Mouse (Mus musculus): ENCODE results near the gene Olfr920. TPM values are rescaled to one million over a fixed set of nuclear protein-coding genes. Genes with fewer than 3 reads are reported as not detected.

Gene Olfr920
- polyA plus RNA-seq, 1 experiment from 2014 or later = not detected

DNA sequence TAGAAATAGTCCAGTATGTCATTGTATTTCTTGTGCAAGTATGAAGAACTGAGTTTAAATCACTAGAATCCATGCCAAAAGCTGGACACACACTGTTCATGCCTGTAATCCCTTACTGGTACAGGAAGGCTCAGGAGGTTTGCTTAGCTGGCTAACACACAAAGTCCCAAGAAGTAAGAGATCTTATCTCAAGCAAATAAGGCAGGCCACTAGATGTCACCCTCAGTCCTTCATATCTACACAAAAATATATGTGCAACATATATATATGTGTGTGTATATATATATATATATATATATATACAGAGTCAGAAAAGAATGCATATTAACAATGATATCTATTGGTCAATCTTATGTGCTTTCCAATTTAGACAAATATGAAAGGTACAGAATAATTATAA, 53.6 kb downstream of the Olfr920 start:
- no peak overlapping the region for H3K4me3 ChIP-seq (ENCODE audit: low read depth, low read length)
- H3K27ac ChIP-seq (ENCODE audit: low read length) = no peak overlapping the region
- no peak for ATAC-seq
- no peaks in the 10 kb centered on the region for H3K9me3 ChIP-seq (replicated peaks; ENCODE audit: control insufficient read depth, low read length, poor library complexity, severe bottlenecking)
- no peak overlapping the region for H3K9ac ChIP-seq (ENCODE audit: low read depth, low read length)
- no peaks in the 10 kb centered on the region for H3K4me1 ChIP-seq (ENCODE audit: control insufficient read depth, insufficient read depth, low read length)
- H3K4me2 ChIP-seq (ENCODE audit: low read length) = no peak overlapping the region
- H3K36me3 ChIP-seq (ENCODE audit: control insufficient read depth, insufficient read depth, low read length) = no peaks in the 10 kb centered on the region
- H3K27me3 ChIP-seq (ENCODE audit: control insufficient read depth, insufficient read depth, low read depth, low read length) = no peaks in the 10 kb centered on the region

Other genes with a start within 250 kb of the Olfr920 start
- not detected in 2 replicates for gene Olfr911-ps1, start 230.7 kb upstream of the Olfr920 start, polyA plus RNA-seq (2015; fragmentation: Nextera tagmentation; extraction: Ambion mirVana)
- gene Olfr910, start 214.4 kb upstream of the Olfr920 start, polyA plus RNA-seq (2015; fragmentation: Nextera tagmentation; extraction: Ambion mirVana) = not detected in 2 replicates
- gene Olfr912, start 172.1 kb upstream of the Olfr920 start, polyA plus RNA-seq (2015; fragmentation: Nextera tagmentation; extraction: Ambion mirVana) = not detected in 2 replicates
- not detected in 2 replicates for gene Olfr913, start 159.5 kb upstream of the Olfr920 start, polyA plus RNA-seq (2015; fragmentation: Nextera tagmentation; extraction: Ambion mirVana)
- gene Olfr914, start 147.2 kb upstream of the Olfr920 start, polyA plus RNA-seq (2015; fragmentation: Nextera tagmentation; extraction: Ambion mirVana) = not detected in 2 replicates
- gene Olfr916, start 92.4 kb upstream of the Olfr920 start, polyA plus RNA-seq (2015; fragmentation: Nextera tagmentation; extraction: Ambion mirVana) = not detected in 2 replicates
- not detected in 2 replicates for gene Olfr917, start 86.5 kb upstream of the Olfr920 start, polyA plus RNA-seq (2015; fragmentation: Nextera tagmentation; extraction: Ambion mirVana)
- gene Olfr918, start 77.7 kb upstream of the Olfr920 start, polyA plus RNA-seq (2015; fragmentation: Nextera tagmentation; extraction: Ambion mirVana) = not detected in 2 replicates
- not detected in 2 replicates for gene Olfr919, start 48.6 kb upstream of the Olfr920 start, polyA plus RNA-seq (2015; fragmentation: Nextera tagmentation; extraction: Ambion mirVana)
- 6.0 and 6.2 TPM in 2 replicates for gene Vwa5a, start 34.0 kb upstream of the Olfr920 start, polyA plus RNA-seq (2015; fragmentation: Nextera tagmentation; extraction: Ambion mirVana)
- not detected in 2 replicates for gene Olfr921, start 20.8 kb downstream of the Olfr920 start, polyA plus RNA-seq (2015; fragmentation: Nextera tagmentation; extraction: Ambion mirVana)
- not detected in 2 replicates for gene Olfr922, start 62.3 kb downstream of the Olfr920 start, polyA plus RNA-seq (2015; fragmentation: Nextera tagmentation; extraction: Ambion mirVana)
- gene Olfr923, start 74.2 kb downstream of the Olfr920 start, polyA plus RNA-seq (2015; fragmentation: Nextera tagmentation; extraction: Ambion mirVana) = not detected in 2 replicates
- gene Olfr924, start 92.2 kb downstream of the Olfr920 start, polyA plus RNA-seq (2015; fragmentation: Nextera tagmentation; extraction: Ambion mirVana) = not detected in 2 replicates
- gene Olfr26, start 102.8 kb downstream of the Olfr920 start, polyA plus RNA-seq (2015; fragmentation: Nextera tagmentation; extraction: Ambion mirVana) = not detected in 2 replicates
- gene Olfr926, start 124.8 kb downstream of the Olfr920 start, polyA plus RNA-seq (2015; fragmentation: Nextera tagmentation; extraction: Ambion mirVana) = not detected in 2 replicates
- not detected in 2 replicates for gene Olfr930, start 177.5 kb downstream of the Olfr920 start, polyA plus RNA-seq (2015; fragmentation: Nextera tagmentation; extraction: Ambion mirVana)
- not detected in 2 replicates for gene Olfr933, start 220.0 kb downstream of the Olfr920 start, polyA plus RNA-seq (2015; fragmentation: Nextera tagmentation; extraction: Ambion mirVana)
- not detected in 2 replicates for gene Olfr934, start 236.0 kb downstream of the Olfr920 start, polyA plus RNA-seq (2015; fragmentation: Nextera tagmentation; extraction: Ambion mirVana)
- not detected in 2 replicates for gene Olfr935, start 247.4 kb downstream of the Olfr920 start, polyA plus RNA-seq (2015; fragmentation: Nextera tagmentation; extraction: Ambion mirVana)